Mouse (Mus musculus) embryonic facial prominence, embryonic 14.5 days (tissue): Measurements from ENCODE around the gene Eapp. TPM values are rescaled to one million over a fixed set of nuclear protein-coding genes. Genes with fewer than 3 reads are reported as not detected.

Experiments used
- ATAC-seq: fragments of 200-750 bp; cut with Nextera tagmentation; 2 replicates; pipeline ENCODE4 v1.8.0; 2017; ENCODE audit warnings: low read depth, moderate number of reproducible peaks, moderate TSS enrichment
- DNase-seq: peaks from one replicate; pipeline ENCODE4 v3.0.0-alpha.2; 2015; ENCODE audit warnings: low spot score
- H3K27ac ChIP-seq: fragments of 300-500 bp; sonication (generic); replicated peaks from 2 replicates; pipeline ENCODE4 v1.5.1; 2014; ENCODE audit warnings: low read depth, mild to moderate bottlenecking, low read length, moderate library complexity
- H3K27me3 ChIP-seq: fragments of 300-500 bp; sonication (generic); replicated peaks from 2 replicates; pipeline ENCODE4 v1.6.1; 2014; ENCODE audit warnings: low read length; ENCODE audit not compliant: control insufficient read depth, insufficient read depth
- H3K36me3 ChIP-seq: fragments of 300-500 bp; sonication (generic); 2 replicates; pipeline ENCODE4 v1.6.1; 2014; ENCODE audit warnings: low read length, mixed read lengths; ENCODE audit not compliant: control insufficient read depth, insufficient read depth
- H3K4me1 ChIP-seq: fragments of 300-500 bp; sonication (generic); 2 replicates; pipeline ENCODE4 v1.6.1; 2014; ENCODE audit warnings: antibody characterized with exemption, low read length; ENCODE audit not compliant: control insufficient read depth, insufficient read depth
- H3K4me2 ChIP-seq: fragments of 300-500 bp; sonication (generic); 2 replicates; pipeline ENCODE4 v1.6.1; 2014; ENCODE audit warnings: low read depth, mild to moderate bottlenecking, low read length, moderate library complexity, mixed read lengths
- H3K4me3 ChIP-seq: fragments of 300-500 bp; sonication (generic); 2 replicates; pipeline ENCODE4 v1.5.1; 2014; ENCODE audit warnings: low read depth, mild to moderate bottlenecking, low read length
- H3K9ac ChIP-seq: fragments of 300-500 bp; sonication (generic); 2 replicates; pipeline ENCODE4 v1.6.1; 2014; ENCODE audit warnings: low read depth, mild to moderate bottlenecking, low read length, moderate library complexity, mixed read lengths
- H3K9me3 ChIP-seq: fragments of 300-500 bp; sonication (generic); 2 replicates; pipeline ENCODE4 v1.6.1; 2016; ENCODE audit warnings: low read length; ENCODE audit not compliant: control insufficient read depth
- WGBS: fragments of 180-500 bp; shearing (Covaris S2); extraction: QIAGEN DNeasy Blood & Tissue Kit; methylation state at CpG from one replicate; pipeline ENCODE4 v1.1.7; 2014; 5-methylcytosine and 5-hydroxymethylcytosine counted together
- polyA plus RNA-seq: library from polyadenylated mRNA; unstranded; fragments of >200 nt; fragmentation: Nextera tagmentation; extraction: Ambion mirVana; gene quantifications from 2 replicates; pipeline ENCODE4 v1.2.1, GENCODE M21; 2014

Eapp gene
- polyA plus RNA-seq, 1 experiment from 2014 or later, result 59.0 TPM

- no peak overlapping the region for H3K9ac ChIP-seq
- no peak for ATAC-seq
- DNase-seq, result peak; percentile 33
- H3K27ac ChIP-seq, result no peak overlapping the region
- H3K9me3 ChIP-seq, result no peaks in the 10 kb centered on the region
- peaks cover 20% of the 10 kb centered on the region for H3K4me1 ChIP-seq
- 57% methylated on average over 4 of the region's 4 CpGs for WGBS
- H3K36me3 ChIP-seq, result peaks cover 10% of the 10 kb centered on the region; the same call in 1 of the 2 replicates
- H3K4me3 ChIP-seq, result no peak overlapping the region
- H3K4me2 ChIP-seq, result no peak overlapping the region
- H3K27me3 ChIP-seq, result no peaks in the 10 kb centered on the region
Observed at GRCm38 (mm10) chr12:54654141-54654540, 41.6 kb downstream of the Eapp start.

GRCm38 (mm10) chr12:54652346-54652745, 43.4 kb downstream of the Eapp start:
- H3K36me3 ChIP-seq, result peaks cover 28% of the 10 kb centered on the region
- H3K9me3 ChIP-seq, result no peaks in the 10 kb centered on the region
- H3K4me1 ChIP-seq, result peaks cover 20% of the 10 kb centered on the region
- 89% methylated on average over 12 of the region's 12 CpGs for WGBS
- H3K9ac ChIP-seq, result no peak overlapping the region
- no peak overlapping the region for H3K4me3 ChIP-seq
- no peak overlapping the region for H3K4me2 ChIP-seq
- no peak overlapping the region for H3K27ac ChIP-seq
- no peaks in the 10 kb centered on the region for H3K27me3 ChIP-seq
- DNase-seq, result no peak
- ATAC-seq, result no peak

GRCm38 (mm10) chr12:54651820-54652219, 43.9 kb downstream of the Eapp start:
- H3K4me2 ChIP-seq, result no peak overlapping the region
- no peaks in the 10 kb centered on the region for H3K9me3 ChIP-seq
- no peak overlapping the region for H3K9ac ChIP-seq
- H3K27me3 ChIP-seq, result no peaks in the 10 kb centered on the region
- no peak overlapping the region for H3K27ac ChIP-seq
- ATAC-seq (no peak), DNase-seq (no peak)
- peaks cover 17% of the 10 kb centered on the region for H3K4me1 ChIP-seq
- H3K4me3 ChIP-seq, result no peak overlapping the region
- 58% methylated on average over 8 of the region's 8 CpGs for WGBS
- peaks cover 33% of the 10 kb centered on the region for H3K36me3 ChIP-seq

GRCm38 (mm10) chr12:54651158-54651557, 44.5 kb downstream of the Eapp start:
- H3K36me3 ChIP-seq, result peaks cover 40% of the 10 kb centered on the region
- H3K4me3 ChIP-seq, result no peak overlapping the region
- 30% methylated on average over 1 of the region's 1 CpGs for WGBS
- H3K27ac ChIP-seq, result no peak overlapping the region
- peaks cover 16% of the 10 kb centered on the region for H3K4me1 ChIP-seq
- ATAC-seq (no peak), DNase-seq (no peak)
- H3K9ac ChIP-seq, result no peak overlapping the region
- H3K4me2 ChIP-seq, result no peak overlapping the region
- no peaks in the 10 kb centered on the region for H3K9me3 ChIP-seq
- H3K27me3 ChIP-seq, result no peaks in the 10 kb centered on the region

- Histone ChIP-seq H3K4me2 (no peak overlapping the region), H3K9me3 (no peaks in the 10 kb centered on the region), H3K27me3 (no peaks in the 10 kb centered on the region), H3K36me3 (peaks cover 36% of the 10 kb centered on the region), H3K9ac (no peak overlapping the region), H3K4me1 (no peaks in the 10 kb centered on the region), H3K27ac (no peak overlapping the region), H3K4me3 (no peak overlapping the region)
- ATAC-seq (no peak), DNase-seq (no peak)
- WGBS, result 74% methylated on average over 2 of the region's 2 CpGs
Observed at GRCm38 (mm10) chr12:54644947-54645346, 50.8 kb downstream of the Eapp start.

- Histone ChIP-seq H3K36me3 (peaks cover 27% of the 10 kb centered on the region), H3K9me3 (no peaks in the 10 kb centered on the region), H3K9ac (no peak overlapping the region), H3K4me1 (no peaks in the 10 kb centered on the region), H3K27ac (no peak overlapping the region), H3K4me3 (no peak overlapping the region), H3K4me2 (no peak overlapping the region), H3K27me3 (no peaks in the 10 kb centered on the region)
- 85% methylated on average over 5 of the region's 5 CpGs for WGBS
- DNase-seq (no peak), ATAC-seq (no peak)
Observed at GRCm38 (mm10) chr12:54643320-54643892, 52.3 kb downstream of the Eapp start.

GRCm38 (mm10) chr12:54641374-54641773, 54.3 kb downstream of the Eapp start:
- Histone ChIP-seq H3K4me3 (no peak overlapping the region), H3K36me3 (peaks cover 7% of the 10 kb centered on the region), H3K4me1 (no peaks in the 10 kb centered on the region), H3K9ac (no peak overlapping the region), H3K27ac (no peak overlapping the region), H3K27me3 (no peaks in the 10 kb centered on the region), H3K9me3 (no peaks in the 10 kb centered on the region), H3K4me2 (no peak overlapping the region)
- WGBS, result 97% methylated on average over 4 of the region's 4 CpGs
- ATAC-seq (no peak), DNase-seq (no peak)

- ATAC-seq (no peak), DNase-seq (no peak)
- Histone ChIP-seq H3K9me3 (no peaks in the 10 kb centered on the region), H3K9ac (no peak overlapping the region), H3K27me3 (no peaks in the 10 kb centered on the region), H3K4me1 (no peaks in the 10 kb centered on the region), H3K36me3 (0 out of 2 replicates have a peak, but pooled peaks cover 3% of the 10 kb centered on the region), H3K4me2 (no peak overlapping the region), H3K27ac (no peak overlapping the region), H3K4me3 (no peak overlapping the region)
- 88% methylated on average over 6 of the region's 6 CpGs for WGBS
Observed at GRCm38 (mm10) chr12:54640259-54640658, 55.4 kb downstream of the Eapp start.

GRCm38 (mm10) chr12:54637033-54637432, 58.7 kb downstream of the Eapp start:
- ATAC-seq (no peak), DNase-seq (no peak)
- H3K27me3 ChIP-seq, result no peaks in the 10 kb centered on the region
- no peak overlapping the region for H3K9ac ChIP-seq
- WGBS, result 82% methylated on average over 1 of the region's 1 CpGs
- no peaks in the 10 kb centered on the region for H3K36me3 ChIP-seq
- H3K9me3 ChIP-seq, result no peaks in the 10 kb centered on the region
- H3K4me3 ChIP-seq, result no peak overlapping the region
- no peaks in the 10 kb centered on the region for H3K4me1 ChIP-seq
- H3K4me2 ChIP-seq, result no peak overlapping the region
- no peak overlapping the region for H3K27ac ChIP-seq
